Mouse (Mus musculus): ENCODE results near the gene Agbl4.

GRCm38 (mm10) chr4:111432013-111432412 lies 1034.6 kb downstream of the Agbl4 start:
- TF ChIP-seq POLR2A (IDR thresholded peaks at IDR 0.05; ENCODE audit: extremely low read depth, insufficient read depth, low read length) (no peak), CTCF (IDR thresholded peaks at IDR 0.05; ENCODE audit: extremely low read depth, insufficient read depth, low read length) (no peak)

Data from cortical plate, adult 2 months (tissue).